Mouse (Mus musculus) left cerebral cortex, postnatal 10 days (tissue): ENCODE results near the gene Crebl2. TPM values are rescaled to one million over a fixed set of nuclear protein-coding genes. Genes with fewer than 3 reads are reported as not detected.

Source experiments
- DNase-seq, 2 experiments: peaks; one replicate each; pipeline ENCODE4 v3.0.0; 2021 to 2022; ENCODE audit warnings: low spot score in 2 of 2, mixed read lengths in 1 of 2; ENCODE audit errors: extremely low spot score in 1 of 2
- intact Hi-C: fragments of 180-260 bp; cut with DNase I; formaldehyde crosslinking; loops from one replicate; pipeline ENCODE4 v1.15.1; 2025
- total RNA-seq, 2 experiments: library from RNA; stranded (reverse); gene quantifications; 2 replicates each; pipeline ENCODE4 v1.2.3; 2021

Gene Crebl2
- total RNA-seq, 2 experiments from 2014 or later, result 8.6 to 9.5 TPM

DNA sequence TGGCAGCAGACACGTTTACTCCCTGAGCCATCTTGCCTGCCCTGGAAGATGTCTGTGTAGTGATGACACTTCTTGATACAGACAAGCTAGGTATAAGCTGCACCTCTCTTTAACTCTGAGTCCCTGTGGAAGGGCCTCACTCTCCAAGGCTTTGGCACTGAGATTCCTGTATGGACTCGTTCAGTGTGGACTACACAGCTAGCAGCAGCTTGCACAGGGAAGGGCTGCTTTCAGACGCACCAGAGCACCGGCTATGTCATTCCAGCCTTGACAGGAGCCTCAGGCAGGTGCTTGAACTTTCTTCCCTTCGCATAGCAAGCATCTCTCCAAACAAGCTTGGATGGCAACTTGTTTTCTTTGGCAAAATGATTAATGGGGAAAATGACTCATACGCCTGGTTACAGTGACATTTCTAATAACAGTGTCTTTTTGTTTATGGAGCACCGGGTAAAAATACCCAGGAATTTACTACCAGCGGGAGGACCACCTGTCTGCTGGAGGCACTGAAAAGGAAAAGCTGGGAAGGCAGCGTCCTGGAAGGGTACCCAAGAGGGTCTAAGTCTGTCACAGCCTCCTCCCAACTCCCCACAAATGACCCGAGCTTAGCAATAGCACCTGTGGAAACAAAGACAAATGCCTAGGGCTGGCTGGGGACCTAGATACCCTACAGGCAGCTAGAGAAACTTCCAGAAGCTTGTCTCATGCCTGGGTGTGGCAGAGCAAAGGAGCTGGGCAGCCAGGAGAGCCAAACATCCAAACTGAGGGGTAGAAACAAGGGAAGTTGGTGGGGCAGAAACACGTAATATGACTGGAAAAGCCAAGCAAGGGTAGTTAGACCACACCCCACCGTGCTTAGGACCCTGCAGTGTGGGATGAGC lies 12.7 kb upstream of the Crebl2 start:
- no peak for DNase-seq
- intact Hi-C loops, result no loop called here

- no peak for DNase-seq
- intact Hi-C loops, result no loop called here
These were observed 10.2 kb upstream of the Crebl2 start for GRCm38 (mm10) chr6:134819741-134820140.

GRCm38 (mm10) chr6:134820411-134820810 lies 9.5 kb upstream of the Crebl2 start:
- intact Hi-C loops, result no loop called here

DNA sequence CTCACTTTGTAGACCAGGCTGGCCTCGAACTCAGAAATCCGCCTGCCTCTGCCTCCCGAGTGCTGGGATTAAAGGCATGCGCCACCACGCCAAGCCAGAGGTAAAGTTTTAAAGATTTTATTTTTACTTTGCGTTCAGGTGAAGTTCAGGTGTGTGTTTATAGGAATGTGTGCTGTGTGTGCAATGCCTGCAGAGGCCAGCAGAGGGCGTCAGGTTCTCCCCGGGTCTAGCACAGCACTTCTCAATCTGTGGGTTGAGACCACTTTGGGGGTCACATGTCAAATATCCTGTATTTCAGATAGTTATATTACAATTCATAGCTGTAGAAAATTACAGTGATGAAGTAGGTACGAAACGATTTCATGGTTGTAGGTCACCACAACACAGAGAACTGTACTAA lies 7.1 kb upstream of the Crebl2 start:
- intact Hi-C loops, result no loop called here
- DNase-seq, result no peak

More at GRCm38 (mm10) chr6:134820411-134820810, 9.5 kb upstream of the Crebl2 start:
- no peak for DNase-seq

DNA sequence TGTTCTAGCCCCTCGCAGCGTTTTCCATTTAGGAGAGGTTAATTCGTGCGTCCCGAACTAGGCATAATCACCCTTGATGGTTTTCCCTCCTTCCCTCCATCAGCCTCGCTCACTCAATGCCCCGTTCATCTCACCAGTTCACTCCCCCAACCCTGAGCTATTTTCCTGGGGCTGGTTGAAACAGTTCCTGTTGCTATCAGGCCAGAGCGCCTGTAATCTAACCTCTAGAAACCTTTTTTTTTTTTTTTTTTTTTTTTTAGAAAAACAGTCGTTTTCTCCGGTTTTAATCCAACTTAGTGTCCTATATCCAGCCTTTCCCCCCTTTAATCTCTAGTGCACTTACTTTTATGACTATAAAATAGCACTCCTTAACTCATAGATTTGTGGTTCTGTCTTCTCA lies 822 bp downstream of the Crebl2 start:
- intact Hi-C loops, result no loop called here
- DNase-seq, result no peak

DNA sequence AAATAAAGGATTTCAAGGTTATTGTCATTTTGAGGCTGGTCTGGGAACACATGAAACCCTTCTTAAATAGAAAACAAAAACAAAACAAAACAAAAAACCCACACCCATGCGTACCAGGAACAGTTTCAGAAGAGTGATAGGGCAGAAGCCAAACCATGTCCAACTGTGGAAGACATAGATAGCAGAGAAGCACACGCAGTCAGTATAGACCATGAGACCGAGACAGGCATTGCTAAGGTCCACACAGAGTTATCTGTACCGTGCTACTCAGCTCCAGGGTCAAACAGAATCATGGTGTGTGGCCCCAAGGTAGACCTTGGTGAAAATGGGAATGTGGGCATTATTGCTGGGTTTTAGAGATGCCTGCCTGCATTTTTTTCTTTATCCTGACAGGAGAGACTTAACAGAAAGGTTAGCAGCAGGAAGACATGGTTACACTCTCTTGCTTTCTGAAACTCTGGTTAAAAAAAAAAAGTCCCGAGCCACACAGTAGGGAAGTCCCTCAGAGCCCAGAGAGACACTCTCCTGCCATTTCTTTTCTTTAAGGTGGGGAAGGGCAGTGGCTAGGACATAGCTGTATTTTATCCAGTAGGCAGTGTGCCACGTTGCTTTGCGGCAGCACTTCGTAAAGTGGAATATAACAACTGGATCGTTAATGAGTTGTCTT lies 4.8 kb downstream of the Crebl2 start:
- intact Hi-C loops, result no loop called here
- no peak for DNase-seq

DNA sequence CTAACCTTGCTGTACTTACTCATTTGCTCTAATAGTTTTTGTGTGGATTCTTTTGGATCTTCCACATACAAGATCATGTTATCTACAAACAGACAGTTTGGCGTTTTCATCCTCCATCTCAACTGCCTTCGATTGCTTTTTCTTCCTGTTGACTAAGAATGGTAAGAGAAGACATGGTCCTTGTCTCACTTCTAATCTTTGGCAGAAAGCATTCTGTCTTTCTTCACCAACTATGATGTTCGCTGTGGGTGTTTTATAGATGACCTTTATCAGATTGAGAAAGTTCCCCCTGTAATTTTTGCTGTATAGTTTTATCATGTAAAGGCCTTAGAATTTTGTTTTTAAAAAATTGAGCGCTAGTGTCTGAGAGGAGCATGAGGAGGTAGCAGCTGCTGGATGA lies 8.2 kb downstream of the Crebl2 start:
- DNase-seq, result no peak

GRCm38 (mm10) chr6:134840346-134840745 lies 10.4 kb downstream of the Crebl2 start:
- intact Hi-C loops, result no loop called here

More for the DNA sequence above, 8.2 kb downstream of the Crebl2 start:
- intact Hi-C loops, result no loop called here

GRCm38 (mm10) chr6:134845726-134846125 lies 15.8 kb downstream of the Crebl2 start:
- intact Hi-C loops, result no loop called here

More at GRCm38 (mm10) chr6:134840346-134840745, 10.4 kb downstream of the Crebl2 start:
- no peak for DNase-seq

GRCm38 (mm10) chr6:134846308-134846707 lies 16.4 kb downstream of the Crebl2 start:
- DNase-seq, result no peak
- intact Hi-C loops, result no loop called here

More at GRCm38 (mm10) chr6:134845726-134846125, 15.8 kb downstream of the Crebl2 start:
- DNase-seq, result no peak

DNA sequence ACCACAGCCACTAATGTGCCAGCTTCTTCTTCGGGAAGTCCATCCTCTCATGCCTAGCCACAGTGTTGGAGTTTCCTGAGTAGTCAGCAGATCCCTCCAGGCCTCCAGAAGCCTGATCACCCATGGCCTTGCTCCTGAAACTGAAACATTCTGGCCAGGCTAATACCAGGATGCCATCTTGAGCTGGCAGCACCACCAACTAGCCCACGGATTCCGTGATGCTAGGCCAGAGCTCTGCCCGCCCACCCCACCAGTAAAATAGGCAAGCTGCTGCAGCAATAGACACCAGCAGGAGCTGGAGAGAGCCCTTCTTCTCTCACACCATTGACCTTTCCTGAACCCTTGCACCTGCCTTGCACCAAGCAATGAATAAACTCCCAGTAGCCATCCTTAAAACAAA lies 17.6 kb downstream of the Crebl2 start:
- intact Hi-C loops, result no loop called here
- DNase-seq, result no peak

DNA sequence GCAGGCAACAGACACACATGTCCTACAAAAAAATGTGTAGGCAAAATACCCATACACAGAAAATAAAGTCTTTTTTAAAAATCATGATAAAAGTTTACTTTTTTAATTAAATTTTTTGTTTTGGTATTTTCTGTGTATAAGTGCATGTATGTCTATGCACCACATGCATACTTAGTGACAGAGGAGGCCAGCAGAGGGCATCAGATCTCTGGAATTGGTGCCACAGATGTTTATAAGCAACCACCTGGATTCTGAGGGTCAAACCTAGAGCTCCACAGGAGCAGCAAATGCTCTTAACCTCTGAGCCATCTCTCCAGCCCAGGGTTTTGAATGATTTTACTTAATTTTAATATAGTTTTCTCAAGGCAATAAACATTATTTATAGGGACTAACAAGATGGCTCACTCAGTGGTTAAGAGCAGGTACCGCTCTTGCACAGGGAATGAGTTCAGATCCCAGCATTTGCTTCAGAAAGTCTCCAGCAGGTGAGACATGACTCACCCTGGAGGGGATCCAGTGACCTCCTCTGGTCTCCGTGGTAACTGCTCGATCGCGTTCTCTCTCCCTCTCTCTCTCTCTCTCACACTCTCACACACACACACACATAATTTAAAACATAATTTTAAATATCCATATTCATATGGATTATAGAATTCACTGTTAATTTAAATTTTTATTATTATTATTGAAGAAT lies 18.4 kb downstream of the Crebl2 start:
- intact Hi-C loops, result no loop called here
- no peak for DNase-seq

DNA sequence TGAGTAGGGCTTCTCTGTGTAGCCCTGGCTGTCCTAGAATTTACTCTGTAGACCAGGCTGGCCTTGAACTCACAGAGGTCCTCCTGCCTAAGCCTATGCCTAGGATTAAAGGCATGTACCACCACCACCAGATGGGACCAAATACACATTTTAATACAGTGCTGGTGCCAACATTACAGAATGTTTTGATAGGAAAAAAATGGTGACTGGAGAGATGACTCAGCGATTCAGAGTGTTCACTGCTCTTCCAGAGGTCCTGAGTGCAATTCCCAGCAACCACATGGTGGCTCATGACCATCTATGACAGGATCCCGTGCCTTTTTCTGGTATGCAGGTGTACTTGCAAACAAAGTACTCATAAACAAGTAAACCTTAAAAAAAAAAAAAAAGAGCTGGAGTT lies 19.5 kb downstream of the Crebl2 start:
- intact Hi-C loops, result no loop called here
- DNase-seq, result no peak

DNA sequence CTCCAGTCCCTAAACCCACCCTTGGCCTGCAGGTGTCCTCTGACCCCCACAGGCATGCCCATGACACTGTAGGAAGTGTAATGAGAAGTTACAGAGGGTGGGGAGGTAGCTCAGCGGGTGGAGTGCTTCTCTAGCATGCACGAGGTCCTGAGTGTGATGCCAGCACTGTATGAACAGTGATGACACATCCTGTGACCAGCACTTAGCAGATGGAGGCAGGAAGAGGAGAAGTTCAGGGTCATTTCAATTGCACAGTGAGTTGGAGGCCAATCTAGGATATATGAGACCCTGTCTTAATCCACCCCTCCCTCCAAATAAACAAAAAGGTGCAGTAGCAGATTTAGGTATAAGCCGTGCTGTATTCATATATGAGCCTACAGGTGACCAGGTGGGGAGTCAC lies 20.0 kb downstream of the Crebl2 start:
- intact Hi-C loops, result loop anchor here (10.0 kb wide), 1 partner anchor 425 kb away; no protein-coding TSS in a partner anchor
- DNase-seq, result no peak

DNA sequence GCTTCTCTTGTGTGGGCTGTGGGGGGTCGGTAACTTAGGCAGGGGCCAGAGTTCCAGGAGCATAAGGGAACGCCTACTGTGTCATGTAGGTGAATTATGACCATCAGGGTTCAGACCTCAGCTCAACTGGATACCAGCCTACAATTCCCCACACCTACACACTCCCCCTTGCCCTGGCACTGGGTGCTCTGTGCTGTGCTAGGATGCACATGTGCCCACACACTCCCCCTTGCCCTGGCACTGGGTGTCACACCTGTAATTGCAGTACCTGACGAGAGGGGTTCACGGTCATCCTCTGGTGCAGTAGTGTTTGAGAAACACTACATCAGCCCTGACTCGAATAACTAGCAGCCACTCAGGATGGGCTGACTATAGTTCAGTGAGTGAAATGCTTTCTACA lies 24.8 kb downstream of the Crebl2 start:
- intact Hi-C loops, result loop anchor here (10.0 kb wide), 1 partner anchor 430 kb away; no protein-coding TSS in a partner anchor
- no peak for DNase-seq

DNA sequence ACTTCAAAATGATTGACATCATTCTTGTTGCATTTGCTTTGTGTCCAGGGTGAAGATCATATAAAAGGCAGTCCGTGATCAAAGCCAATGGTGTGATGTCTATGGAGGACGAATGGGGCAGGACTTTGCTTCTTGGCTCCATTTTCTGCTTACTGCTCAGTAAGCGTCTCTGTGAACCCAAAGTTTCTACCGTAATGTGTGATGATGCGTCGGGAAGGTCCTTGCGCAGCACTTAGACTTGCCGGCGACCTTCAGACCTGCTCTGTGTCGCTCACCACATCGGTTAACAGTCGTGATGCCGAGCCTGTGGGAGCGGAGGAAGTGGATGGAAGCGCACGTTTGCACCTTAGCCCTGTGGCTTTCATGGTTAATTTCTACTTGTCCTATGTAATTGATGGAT lies 26.0 kb downstream of the Crebl2 start:
- DNase-seq, result no peak
- intact Hi-C loops, result loop anchor here (10.0 kb wide), 1 partner anchor 431 kb away; no protein-coding TSS in a partner anchor

DNA sequence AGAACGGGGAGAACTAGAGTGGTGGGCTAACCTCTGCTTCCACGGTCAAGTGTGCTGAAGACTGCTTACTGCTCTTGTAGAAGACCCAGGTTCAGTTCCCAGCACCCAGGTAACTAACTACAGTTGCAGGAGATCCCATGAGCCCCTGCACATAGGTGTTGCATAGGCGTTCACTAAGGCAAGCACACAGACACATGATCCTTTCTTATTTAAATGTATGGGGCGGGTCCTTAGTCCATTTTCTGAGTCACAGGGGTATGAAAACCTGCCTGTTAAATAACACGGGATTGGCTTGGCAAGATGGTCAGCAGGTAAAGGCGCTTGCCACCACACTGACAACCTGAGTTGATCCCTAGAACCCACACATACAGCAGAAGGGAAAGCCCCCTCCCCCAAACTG lies 29.1 kb downstream of the Crebl2 start:
- DNase-seq, result no peak
- intact Hi-C loops, result loop anchor here (10.0 kb wide), 1 partner anchor 434 kb away; no protein-coding TSS in a partner anchor

GRCm38 (mm10) chr6:134860275-134860674 lies 30.3 kb downstream of the Crebl2 start:
- DNase-seq, result no peak
- intact Hi-C loops, result loop anchor here (5.0 kb wide), 1 partner anchor 203 kb away; no protein-coding TSS in a partner anchor

GRCm38 (mm10) chr6:134861386-134861785 lies 31.4 kb downstream of the Crebl2 start:
- intact Hi-C loops, result loop anchor here (5.0 kb wide), 1 partner anchor 204 kb away; no protein-coding TSS in a partner anchor
- DNase-seq, result no peak
